Mouse (Mus musculus) G1E (cell line): ENCODE measurements around the gene Bcam.

Source experiments
- GATA1 ChIP-seq: IDR thresholded peaks from 2 replicates; pipeline ENCODE4 v1.6.1; 2012; ENCODE audit warnings: borderline replicate concordance, low read length, inconsistent platforms, mixed read lengths
- TAL1 ChIP-seq: conservative IDR thresholded peaks from 2 replicates; pipeline ENCODE4 v1.6.1; 2012; ENCODE audit warnings: low read depth, low read length, inconsistent platforms, mixed read lengths

DNA sequence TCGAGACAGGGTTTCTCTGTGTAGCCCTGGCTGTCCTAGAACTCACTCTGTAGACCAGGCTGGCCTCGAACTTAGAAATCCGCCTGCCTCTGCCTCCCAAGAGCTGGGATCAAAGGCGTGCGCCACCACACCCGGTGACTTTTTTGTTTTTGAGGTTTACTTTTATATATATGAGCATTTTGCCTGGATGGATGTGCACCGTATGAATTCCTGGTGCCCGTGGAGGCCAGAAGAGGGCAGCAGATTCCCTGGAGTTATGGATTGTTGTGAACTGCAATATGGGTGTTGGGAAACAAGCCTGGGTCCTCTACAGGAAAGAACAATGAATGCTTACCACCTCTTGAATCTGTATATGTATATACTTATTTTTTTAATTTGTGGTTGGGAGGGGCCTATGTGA, 18.2 kb downstream of the Bcam start:
- TF ChIP-seq GATA1 (no peak), TAL1 (no peak)
